Mouse (Mus musculus): ENCODE measurements around the gene Fam135a. TPM values are rescaled to one million over a fixed set of nuclear protein-coding genes. Genes with fewer than 3 reads are reported as not detected.
A peak's percentile ranks its signal among the peaks of the same experiment; 100 is the strongest.
"Not testable (repeated sequence)": the region's sequence is repeated elsewhere in the genome, so short reads cannot be mapped to it uniquely, and the experiment has no call there.

The Fam135a gene
- total RNA-seq, 4 experiments from 2014 or later = 27.1 to 31.8 (median 29.4) TPM

DNA sequence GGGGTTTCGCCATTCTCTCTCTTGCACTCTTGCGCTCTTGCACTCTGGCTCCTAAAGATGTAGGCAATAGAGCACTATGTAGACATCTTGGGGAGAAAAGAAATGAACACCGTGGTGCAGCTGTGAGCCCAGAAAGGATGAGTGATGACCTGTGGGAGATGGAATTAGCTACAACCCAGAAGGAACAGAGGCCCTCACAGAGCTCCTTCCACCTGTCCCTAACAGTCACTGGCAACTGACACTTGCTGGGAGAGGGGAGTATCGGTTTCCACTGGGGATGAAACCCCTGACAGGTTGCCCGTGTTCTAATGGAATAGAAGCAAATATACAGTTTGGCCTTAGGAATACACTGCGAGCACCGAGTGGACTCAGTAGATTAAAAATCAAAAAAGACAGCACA lies 31.3 kb downstream of the Fam135a start:
- DNase-seq (ENCODE audit: low spot score in 2 of 2) = no peak

DNA sequence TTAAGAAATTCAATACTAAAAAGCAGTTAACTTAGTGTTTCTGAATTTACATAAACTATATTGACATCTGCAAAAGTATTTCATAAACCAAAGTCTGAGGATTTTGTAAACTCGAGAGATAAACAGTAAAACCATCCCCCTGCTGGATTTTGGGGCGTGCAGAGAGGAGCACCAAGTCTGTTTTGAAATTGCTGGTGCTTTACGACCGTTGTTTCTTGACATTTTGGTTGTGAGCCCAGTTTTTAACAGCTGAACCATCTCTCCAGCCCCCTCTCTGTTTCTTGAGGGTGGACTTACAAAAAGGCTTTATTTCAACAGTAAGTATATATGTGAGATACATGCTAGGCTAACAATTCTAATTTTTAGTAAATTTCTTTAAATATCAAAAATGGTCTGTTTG lies 33.4 kb downstream of the Fam135a start:
- DNase-seq (ENCODE audit: low spot score in 2 of 2) = no peak

DNA sequence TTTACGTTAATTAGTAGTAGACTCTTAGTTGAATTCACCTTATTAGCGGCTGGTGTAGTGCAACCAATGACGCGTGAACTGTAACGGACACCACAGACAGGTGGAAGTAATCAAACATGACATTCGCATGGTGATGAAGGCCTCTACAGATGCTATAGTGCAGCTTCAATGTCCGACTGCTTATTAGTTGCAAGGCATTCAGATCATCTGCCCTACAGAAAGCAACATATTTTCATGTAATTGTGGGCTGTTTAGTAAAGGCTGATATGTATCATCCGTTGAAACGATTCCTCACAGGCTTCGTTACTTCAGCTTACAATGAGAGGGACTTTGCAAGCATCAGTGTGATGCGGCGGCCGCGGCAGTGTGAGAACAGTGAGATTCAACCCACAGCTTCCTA lies 44.4 kb downstream of the Fam135a start:
- no peak for DNase-seq (ENCODE audit: low spot score in 2 of 2)

- DNase-seq (ENCODE audit: low spot score in 2 of 2) = no peak
Observed at GRCm38 (mm10) chr1:24046730-24047510, 53.2 kb downstream of the Fam135a start.

DNA sequence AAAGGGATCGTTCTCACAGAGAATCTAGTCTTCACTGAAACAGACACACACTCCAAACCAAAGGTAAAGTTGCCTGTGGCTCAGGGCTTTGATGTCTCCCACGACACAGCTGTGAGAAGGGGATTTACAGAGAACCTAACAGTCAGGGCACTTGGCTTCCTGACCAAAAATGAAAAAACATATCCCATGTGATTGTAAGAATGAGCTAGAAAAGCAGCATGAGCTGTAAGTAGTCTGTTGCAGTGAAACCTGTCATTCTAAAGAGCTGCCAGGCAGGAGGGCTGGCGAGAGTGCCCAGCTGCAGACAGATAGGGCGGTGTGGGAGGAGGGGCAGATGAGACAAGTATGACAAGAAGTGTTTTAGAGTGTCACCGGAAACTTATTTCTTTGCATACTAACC lies 54.5 kb downstream of the Fam135a start:
- no peak for DNase-seq (ENCODE audit: low spot score in 2 of 2)

- no peak for DNase-seq (ENCODE audit: low spot score in 2 of 2)
Observed at GRCm38 (mm10) chr1:24043007-24043406, 57.1 kb downstream of the Fam135a start.

DNA sequence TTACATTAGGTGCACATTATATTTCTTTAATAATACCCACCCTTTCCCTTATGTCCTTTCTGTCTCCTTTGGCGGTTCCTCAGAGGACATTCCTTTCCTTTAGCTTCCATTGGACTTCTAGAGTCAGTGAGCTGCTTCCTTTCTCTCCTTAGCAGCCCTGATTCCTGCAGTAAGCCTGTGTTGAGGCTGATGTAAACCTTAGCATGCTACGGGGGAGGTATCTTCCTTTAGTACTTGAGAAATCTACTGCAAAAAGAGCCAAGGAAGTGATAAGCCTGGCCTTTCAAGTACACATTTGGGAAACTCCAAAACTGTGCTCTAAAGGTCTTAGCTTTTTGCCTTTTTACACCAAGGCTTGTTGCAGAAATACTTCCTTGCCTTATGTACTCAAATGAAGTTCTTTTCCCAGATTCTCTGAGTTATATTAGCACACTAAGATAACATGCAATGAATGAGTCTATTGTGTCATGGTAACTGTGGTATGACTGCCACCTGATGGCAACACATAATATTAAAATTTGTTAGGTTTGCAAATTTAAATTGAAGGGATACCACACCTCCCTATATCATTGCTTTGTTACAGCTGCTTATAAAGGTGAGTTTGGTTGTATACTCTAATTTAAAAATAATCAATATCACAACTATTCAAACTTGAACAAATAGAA lies 66.2 kb downstream of the Fam135a start:
- DNase-seq (ENCODE audit: low spot score in 2 of 2) = no peak

DNA sequence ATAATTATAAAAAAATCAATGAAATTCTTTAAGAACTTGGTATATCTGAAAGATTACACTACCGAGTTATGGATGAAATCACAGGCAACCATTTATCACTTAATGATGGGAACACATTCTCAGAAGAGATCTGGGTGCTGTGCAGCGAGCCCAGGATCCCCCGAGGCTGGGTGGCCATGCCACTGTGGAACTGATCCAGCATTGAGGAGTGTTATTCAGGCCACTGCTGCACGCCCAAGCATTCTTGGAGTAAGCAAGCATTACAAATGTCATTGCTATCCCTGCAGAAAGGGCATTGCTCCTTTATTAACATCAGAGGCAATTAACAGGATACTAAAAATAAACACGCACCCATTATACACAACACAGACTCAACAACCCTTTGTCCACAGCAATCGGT lies 89.3 kb downstream of the Fam135a start:
- no peak for DNase-seq (ENCODE audit: low spot score in 2 of 2)

DNA sequence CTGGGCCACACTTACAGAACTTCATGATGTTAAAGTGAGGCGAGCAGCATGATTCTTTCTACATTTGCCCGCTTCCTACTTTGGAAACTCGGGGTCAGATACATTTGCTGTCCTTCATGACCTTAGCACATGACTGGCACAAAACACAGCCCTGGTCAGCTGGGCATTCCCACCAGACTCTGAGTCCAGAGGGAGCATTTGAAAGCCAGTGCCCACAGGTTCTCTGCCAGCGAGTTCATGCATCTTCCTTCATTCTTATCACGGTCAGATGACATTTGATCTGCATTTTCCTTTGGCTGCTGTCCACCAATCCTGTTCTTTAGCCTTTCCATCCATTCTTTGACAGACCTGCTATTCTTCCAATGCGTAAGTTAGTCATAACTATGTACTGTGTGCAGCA lies 90.1 kb downstream of the Fam135a start:
- no peak for DNase-seq (ENCODE audit: low spot score in 2 of 2)

DNA sequence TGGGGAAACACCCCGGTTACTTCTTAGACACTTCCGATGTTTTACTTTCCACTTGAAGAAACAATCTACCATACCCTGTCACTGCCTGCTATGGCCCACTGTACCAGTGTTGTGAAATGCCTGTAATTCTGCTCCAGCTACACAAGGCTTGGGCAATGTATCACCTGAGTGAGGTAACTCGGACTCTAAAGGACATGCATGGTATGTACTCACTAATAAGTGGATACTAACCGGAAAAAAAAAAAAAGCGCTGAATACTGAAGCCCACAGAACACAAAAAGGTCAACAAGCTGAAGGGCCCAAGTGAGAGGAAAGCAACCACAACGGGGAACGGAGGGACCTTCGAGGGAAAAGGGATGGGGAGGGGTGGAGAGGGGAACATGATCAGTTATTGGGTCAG lies 92.5 kb downstream of the Fam135a start:
- DNase-seq (ENCODE audit: low spot score in 2 of 2) = no peak

DNA sequence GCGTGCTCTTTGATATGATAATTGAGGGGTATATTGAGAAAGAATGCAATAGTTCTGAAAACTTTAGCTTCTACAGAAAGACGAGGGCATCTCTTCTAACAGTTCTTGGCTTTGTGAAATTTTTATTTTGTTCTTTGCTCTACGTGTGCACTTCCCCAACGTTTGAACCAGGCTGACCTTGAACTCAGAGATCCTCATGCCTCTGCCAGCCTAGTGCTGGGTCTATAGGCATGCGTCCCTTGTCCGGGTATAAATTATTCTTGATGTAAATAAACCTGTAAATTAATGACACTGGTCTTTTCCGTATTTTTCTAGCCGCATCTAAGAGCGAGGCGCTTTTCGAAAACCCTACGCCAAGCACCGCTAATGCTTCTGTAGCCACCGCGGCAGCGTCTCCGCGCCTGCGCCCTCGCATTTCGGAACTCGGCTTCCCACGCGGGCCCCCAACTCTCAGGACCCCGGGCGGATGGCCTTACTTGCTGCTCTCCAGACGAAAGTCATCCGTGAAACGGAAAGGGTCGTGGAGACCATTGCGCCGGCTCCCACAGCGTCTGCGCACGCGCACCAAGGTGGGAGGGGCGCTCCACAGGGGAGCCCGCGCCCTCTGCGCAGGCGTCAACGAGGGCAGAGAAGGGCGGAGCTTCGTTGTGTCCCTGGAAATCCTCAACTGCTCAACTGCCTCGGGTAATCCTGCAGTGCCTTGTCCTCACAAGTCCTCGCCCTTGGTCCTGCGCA lies 94.9 kb downstream of the Fam135a start, which contains the start of gene Sdhaf4:
Gene Sdhaf4, minus strand, starts transcription at position 587 of the 735 bp plus-strand sequence.
- peak; percentile 85 to 90 for DNase-seq (ENCODE audit: low spot score in 2 of 2)

DNA sequence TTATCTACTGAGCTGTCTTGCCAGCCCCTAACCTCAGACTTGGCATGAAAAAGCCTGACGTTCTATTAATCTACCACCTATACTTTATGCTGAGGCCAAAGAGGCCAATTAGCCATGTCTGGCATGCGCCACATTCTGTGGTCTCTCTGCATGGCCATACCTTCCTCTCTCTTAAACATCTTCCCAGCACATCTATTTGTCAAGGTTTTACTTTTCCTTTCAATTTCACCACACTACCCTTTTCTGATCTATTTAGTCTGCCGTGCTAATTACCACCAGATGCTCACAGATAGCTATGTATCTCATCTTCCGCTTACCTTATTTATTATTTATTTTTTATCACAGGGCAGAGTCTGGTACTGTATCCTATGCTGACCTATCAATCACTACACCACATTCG lies 100.8 kb downstream of the Fam135a start:
- no peak for DNase-seq (ENCODE audit: low spot score in 2 of 2)

DNA sequence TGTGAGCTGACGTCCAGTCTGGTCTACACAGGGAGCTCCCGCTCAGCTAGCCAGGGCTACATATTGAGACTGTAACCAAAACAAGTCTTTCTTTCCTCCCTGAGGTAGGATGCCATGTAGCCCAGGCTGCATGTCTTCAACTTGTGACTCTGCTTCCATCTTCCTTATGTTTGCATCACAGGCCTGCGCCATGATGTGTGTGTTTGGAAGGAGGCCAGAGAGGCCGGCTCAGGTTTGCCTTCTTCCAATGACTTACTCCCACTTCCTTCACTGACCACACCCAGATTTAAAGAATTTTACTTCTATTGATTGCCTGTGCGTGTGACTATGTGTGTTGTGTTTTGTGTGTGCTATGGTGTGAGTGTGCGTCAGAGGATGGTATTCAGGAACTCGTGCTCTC lies 101.3 kb downstream of the Fam135a start:
- DNase-seq (ENCODE audit: low spot score in 2 of 2) = no peak

- no peak for DNase-seq (ENCODE audit: low spot score in 2 of 2)
Observed at GRCm38 (mm10) chr1:23998120-23998810, 101.9 kb downstream of the Fam135a start.

DNA sequence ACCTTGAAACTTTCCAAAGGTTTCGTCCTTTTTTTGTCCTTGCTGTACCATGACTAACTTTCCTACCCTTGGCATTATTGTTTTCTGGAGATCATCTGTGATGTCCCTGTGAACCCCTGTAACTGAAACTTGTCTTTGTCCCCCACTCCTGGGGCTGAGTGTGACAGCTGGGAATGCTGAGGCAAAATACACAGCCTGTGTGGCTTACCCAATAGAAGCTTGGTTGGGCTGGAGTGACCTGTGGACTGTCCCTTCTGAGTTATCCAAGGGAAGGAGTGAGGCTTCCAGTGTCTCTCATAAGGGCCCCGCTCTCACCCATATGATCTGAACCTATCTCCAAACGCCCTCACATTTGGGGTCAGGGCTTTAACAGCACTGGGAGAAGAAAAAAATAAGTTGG lies 102.6 kb downstream of the Fam135a start:
- no peak for DNase-seq (ENCODE audit: low spot score in 2 of 2)

- DNase-seq (ENCODE audit: low spot score in 2 of 2) = no peak
Observed at GRCm38 (mm10) chr1:23995420-23995819, 104.7 kb downstream of the Fam135a start.

DNA sequence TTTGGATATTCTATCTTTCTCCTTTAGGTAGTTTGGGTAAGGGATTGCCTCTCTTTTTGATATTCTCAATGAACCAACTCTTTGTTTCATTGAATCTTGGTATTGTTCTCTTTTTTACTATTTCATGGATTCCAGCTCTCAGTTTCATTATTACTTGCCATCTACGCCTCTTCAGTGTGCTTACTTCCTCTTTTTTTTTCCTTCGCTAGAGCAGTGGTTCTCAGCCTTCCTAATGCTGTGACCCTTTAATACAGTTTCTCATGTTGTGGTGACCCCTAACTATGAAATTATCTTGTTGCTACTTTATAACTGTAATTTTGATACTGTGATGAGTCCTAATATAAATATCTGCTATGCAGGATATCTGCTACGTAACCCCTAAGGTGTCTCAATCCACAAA lies 117.0 kb downstream of the Fam135a start:
- DNase-seq (ENCODE audit: low spot score in 2 of 2) = no peak

- DNase-seq (ENCODE audit: low spot score in 2 of 2) = peak; percentile 65 to 68
Observed at GRCm38 (mm10) chr1:23978281-23978680, 121.9 kb downstream of the Fam135a start.

DNA sequence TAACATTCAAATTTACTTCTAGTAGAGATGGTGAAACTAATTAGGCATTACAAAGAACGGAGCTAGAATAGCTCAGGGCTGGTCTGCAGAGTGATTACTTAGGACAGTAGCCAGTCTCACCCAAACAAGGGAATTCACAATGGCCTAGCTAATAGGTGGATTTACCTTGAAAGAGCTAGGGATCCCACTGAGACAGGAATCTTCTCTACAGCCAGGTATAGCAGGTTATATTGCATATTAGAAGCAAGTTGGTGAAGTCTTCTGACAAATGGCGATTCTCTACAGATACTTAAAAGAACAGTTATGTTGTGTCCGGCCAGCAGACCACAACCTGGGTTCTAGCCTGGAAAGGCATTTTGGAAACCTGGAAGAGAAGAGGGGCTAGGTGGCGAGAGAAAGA lies 129.0 kb downstream of the Fam135a start:
- not testable (repeated sequence) for DNase-seq (ENCODE audit: low spot score in 2 of 2)

- DNase-seq (ENCODE audit: low spot score in 2 of 2) = no peak
Observed at GRCm38 (mm10) chr1:23968027-23968725, 132.0 kb downstream of the Fam135a start.

GRCm38 (mm10) chr1:23966226-23966625 lies 133.9 kb downstream of the Fam135a start:
- no peak for DNase-seq (ENCODE audit: low spot score in 2 of 2)
